Mouse (Mus musculus): ENCODE measurements around the gene Gdpd4. TPM values are rescaled to one million over a fixed set of nuclear protein-coding genes. Genes with fewer than 3 reads are reported as not detected.

Gdpd4 gene
- polyA plus RNA-seq (2015; fragmentation: Nextera tagmentation; extraction: Ambion mirVana), result not detected in 2 replicates

DNA sequence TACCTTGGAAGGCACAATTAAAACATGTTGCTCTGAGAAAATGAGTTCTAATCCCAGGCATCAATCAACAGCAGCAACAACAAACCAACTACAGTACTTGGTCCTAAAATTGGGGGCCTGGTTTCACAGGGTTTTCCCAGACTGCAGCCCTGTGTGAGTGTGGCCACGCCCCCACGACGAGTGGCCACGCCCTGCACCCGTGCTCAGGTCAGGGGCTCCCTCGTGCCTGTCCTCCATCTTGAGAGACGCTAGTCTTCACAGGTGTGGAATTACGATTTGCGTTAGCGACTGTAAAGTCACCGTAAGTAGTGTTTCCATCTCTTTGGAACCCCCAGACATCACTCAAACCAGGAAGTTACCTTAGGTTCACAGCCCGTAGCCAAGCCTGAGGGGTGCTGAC lies at the start of gene Gdpd4:
TSS of gene Gdpd4 (plus strand) at position 214 of the 400 bp plus-strand sequence.
- H3K27me3 ChIP-seq (ENCODE audit: control insufficient read depth, insufficient read depth, low read length), result no peaks in the 10 kb centered on the region
- H3K9me3 ChIP-seq (replicated peaks; ENCODE audit: control insufficient read depth, low read length), result no peaks in the 10 kb centered on the region
- no peak within 1 kb of the TSS for H3K4me3 ChIP-seq (replicated peaks; ENCODE audit: low read length)
- H3K4me1 ChIP-seq (ENCODE audit: control insufficient read depth, insufficient read depth, low read length), result no peaks in the 10 kb centered on the region
- 76% methylated on average over 12 of the region's 12 CpGs for WGBS
- H3K27ac ChIP-seq (ENCODE audit: low read length), result no peak within 1 kb of the TSS
- no peak within 1 kb of the TSS for H3K9ac ChIP-seq (ENCODE audit: low read length)
- no peak within 1 kb of the TSS for H3K4me2 ChIP-seq (ENCODE audit: low read depth, low read length)
- H3K36me3 ChIP-seq (ENCODE audit: control insufficient read depth, insufficient read depth, low read length), result no peaks in the 10 kb centered on the region
- ATAC-seq (ENCODE audit: insufficient read depth, low FRiP score), result no peak

DNA sequence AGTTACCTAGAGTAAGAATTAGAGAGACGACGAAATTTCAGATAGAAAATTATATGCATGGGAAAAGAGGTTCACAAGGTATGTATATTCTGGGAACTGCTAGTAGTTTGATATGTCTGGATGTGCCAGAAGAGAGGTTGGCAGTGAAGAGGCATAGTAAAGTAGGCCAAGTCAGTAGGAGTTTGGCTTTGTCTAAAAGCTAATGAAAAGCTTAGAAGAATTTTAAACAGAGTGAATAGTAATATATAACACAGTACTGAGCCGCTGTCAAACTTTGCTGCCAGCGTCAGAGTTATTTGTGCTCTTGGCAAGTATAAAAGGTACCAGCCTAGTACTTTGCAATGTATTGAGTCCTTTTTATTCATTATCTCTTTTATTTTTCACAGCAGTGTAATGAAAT lies 47.4 kb upstream of the Gdpd4 start:
- no peaks in the 10 kb centered on the region for H3K4me1 ChIP-seq (ENCODE audit: control insufficient read depth, insufficient read depth, low read length)
- H3K9me3 ChIP-seq (replicated peaks; ENCODE audit: control insufficient read depth, low read length), result no peaks in the 10 kb centered on the region
- WGBS, result 77% methylated on average over 4 of the region's 4 CpGs
- H3K36me3 ChIP-seq (ENCODE audit: control insufficient read depth, insufficient read depth, low read length), result no peaks in the 10 kb centered on the region
- no peak overlapping the region for H3K9ac ChIP-seq (ENCODE audit: low read length)
- H3K4me3 ChIP-seq (replicated peaks; ENCODE audit: low read length), result no peak overlapping the region
- no peak overlapping the region for H3K4me2 ChIP-seq (ENCODE audit: low read depth, low read length)
- no peaks in the 10 kb centered on the region for H3K27me3 ChIP-seq (ENCODE audit: control insufficient read depth, insufficient read depth, low read length)
- no peak for ATAC-seq (ENCODE audit: insufficient read depth, low FRiP score)
- H3K27ac ChIP-seq (ENCODE audit: low read length), result no peak overlapping the region

DNA sequence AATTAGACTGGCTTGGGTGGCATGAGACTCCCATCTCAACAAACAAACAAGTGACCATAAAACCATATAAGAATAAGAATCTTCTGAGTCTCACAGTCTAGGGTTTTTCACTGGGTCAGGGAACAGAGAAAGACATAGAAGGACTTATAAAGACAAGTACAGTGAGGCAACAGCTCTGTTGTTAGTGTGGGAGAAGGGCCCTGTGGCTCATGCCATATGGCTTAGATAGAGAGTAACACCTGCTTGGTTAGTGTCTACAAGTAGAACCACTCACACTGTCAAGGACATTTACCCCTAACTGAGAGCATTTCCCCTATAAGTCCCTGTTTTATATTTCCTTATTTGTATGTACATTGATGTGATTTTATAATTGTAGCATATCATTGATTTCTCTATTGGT lies 46.4 kb upstream of the Gdpd4 start:
- Histone ChIP-seq H3K4me1 (ENCODE audit: control insufficient read depth, insufficient read depth, low read length) (no peaks in the 10 kb centered on the region), H3K36me3 (ENCODE audit: control insufficient read depth, insufficient read depth, low read length) (no peaks in the 10 kb centered on the region), H3K27me3 (ENCODE audit: control insufficient read depth, insufficient read depth, low read length) (no peaks in the 10 kb centered on the region), H3K9me3 (replicated peaks; ENCODE audit: control insufficient read depth, low read length) (no peaks in the 10 kb centered on the region), H3K4me3 (replicated peaks; ENCODE audit: low read length) (no peak overlapping the region), H3K27ac (ENCODE audit: low read length) (no peak overlapping the region), H3K4me2 (ENCODE audit: low read depth, low read length) (no peak overlapping the region), H3K9ac (ENCODE audit: low read length) (no peak overlapping the region)
- no peak for ATAC-seq (ENCODE audit: insufficient read depth, low FRiP score)

- H3K4me2 ChIP-seq (ENCODE audit: low read depth, low read length), result no peak overlapping the region
- no peak overlapping the region for H3K27ac ChIP-seq (ENCODE audit: low read length)
- H3K36me3 ChIP-seq (ENCODE audit: control insufficient read depth, insufficient read depth, low read length), result no peaks in the 10 kb centered on the region
- 76% methylated on average over 7 of the region's 7 CpGs for WGBS
- H3K9me3 ChIP-seq (replicated peaks; ENCODE audit: control insufficient read depth, low read length), result no peaks in the 10 kb centered on the region
- no peak overlapping the region for H3K4me3 ChIP-seq (replicated peaks; ENCODE audit: low read length)
- no peaks in the 10 kb centered on the region for H3K27me3 ChIP-seq (ENCODE audit: control insufficient read depth, insufficient read depth, low read length)
- ATAC-seq (ENCODE audit: insufficient read depth, low FRiP score), result no peak
- H3K4me1 ChIP-seq (ENCODE audit: control insufficient read depth, insufficient read depth, low read length), result no peaks in the 10 kb centered on the region
- H3K9ac ChIP-seq (ENCODE audit: low read length), result no peak overlapping the region
Observed at GRCm38 (mm10) chr7:97877846-97878538, 41.8 kb upstream of the Gdpd4 start.

- no peak overlapping the region for H3K9ac ChIP-seq (ENCODE audit: low read length)
- no peak overlapping the region for H3K4me2 ChIP-seq (ENCODE audit: low read depth, low read length)
- no peaks in the 10 kb centered on the region for H3K27me3 ChIP-seq (ENCODE audit: control insufficient read depth, insufficient read depth, low read length)
- H3K9me3 ChIP-seq (replicated peaks; ENCODE audit: control insufficient read depth, low read length), result no peaks in the 10 kb centered on the region
- no peak overlapping the region for H3K4me3 ChIP-seq (replicated peaks; ENCODE audit: low read length)
- H3K36me3 ChIP-seq (ENCODE audit: control insufficient read depth, insufficient read depth, low read length), result no peaks in the 10 kb centered on the region
- WGBS, result 78% methylated on average over 3 of the region's 3 CpGs
- no peak overlapping the region for H3K27ac ChIP-seq (ENCODE audit: low read length)
- H3K4me1 ChIP-seq (ENCODE audit: control insufficient read depth, insufficient read depth, low read length), result no peaks in the 10 kb centered on the region
- ATAC-seq (ENCODE audit: insufficient read depth, low FRiP score), result no peak
Observed at GRCm38 (mm10) chr7:97911646-97912045, 8.1 kb upstream of the Gdpd4 start.

- ATAC-seq (ENCODE audit: insufficient read depth, low FRiP score), result no peak
- H3K4me3 ChIP-seq (replicated peaks; ENCODE audit: low read length), result no peak overlapping the region
- WGBS, result 62% methylated on average over 2 of the region's 2 CpGs
Observed at GRCm38 (mm10) chr7:97914833-97915516, 4.8 kb upstream of the Gdpd4 start.

DNA sequence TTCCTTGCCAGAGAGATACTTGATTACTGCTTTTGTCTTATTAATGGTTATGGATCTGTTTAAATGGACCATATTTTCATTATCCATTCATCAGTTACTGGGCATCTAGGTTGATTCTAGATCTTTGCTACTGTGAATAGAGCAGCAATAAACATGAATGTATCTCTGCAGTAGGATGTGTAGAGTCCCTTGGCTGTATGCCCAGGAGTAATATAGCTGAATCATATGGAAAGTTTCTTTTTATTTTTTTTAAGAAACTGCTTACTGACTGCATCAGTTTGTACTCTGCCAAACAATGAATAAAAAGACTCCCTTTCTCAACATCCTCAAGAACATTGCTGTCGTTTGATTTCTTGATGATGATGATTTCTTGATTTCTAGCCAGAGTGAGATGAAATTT lies 6.1 kb downstream of the Gdpd4 start:
- H3K4me3 ChIP-seq (replicated peaks; ENCODE audit: low read length), result no peak overlapping the region
- 30% methylated on average over 1 of the region's 1 CpGs for WGBS
- H3K4me2 ChIP-seq (ENCODE audit: low read depth, low read length), result no peak overlapping the region
- H3K27ac ChIP-seq (ENCODE audit: low read length), result no peak overlapping the region
- no peaks in the 10 kb centered on the region for H3K9me3 ChIP-seq (replicated peaks; ENCODE audit: control insufficient read depth, low read length)
- no peaks in the 10 kb centered on the region for H3K27me3 ChIP-seq (ENCODE audit: control insufficient read depth, insufficient read depth, low read length)
- H3K4me1 ChIP-seq (ENCODE audit: control insufficient read depth, insufficient read depth, low read length), result no peaks in the 10 kb centered on the region
- ATAC-seq (ENCODE audit: insufficient read depth, low FRiP score), result no peak
- no peaks in the 10 kb centered on the region for H3K36me3 ChIP-seq (ENCODE audit: control insufficient read depth, insufficient read depth, low read length)
- no peak overlapping the region for H3K9ac ChIP-seq (ENCODE audit: low read length)

More at GRCm38 (mm10) chr7:97914833-97915516, 4.8 kb upstream of the Gdpd4 start:
- Histone ChIP-seq H3K27me3 (ENCODE audit: control insufficient read depth, insufficient read depth, low read length) (no peaks in the 10 kb centered on the region), H3K9ac (ENCODE audit: low read length) (no peak overlapping the region), H3K27ac (ENCODE audit: low read length) (no peak overlapping the region), H3K36me3 (ENCODE audit: control insufficient read depth, insufficient read depth, low read length) (no peaks in the 10 kb centered on the region), H3K4me1 (ENCODE audit: control insufficient read depth, insufficient read depth, low read length) (no peaks in the 10 kb centered on the region), H3K9me3 (replicated peaks; ENCODE audit: control insufficient read depth, low read length) (no peaks in the 10 kb centered on the region), H3K4me2 (ENCODE audit: low read depth, low read length) (no peak overlapping the region)

- WGBS, result 86% methylated on average over 5 of the region's 5 CpGs
- Histone ChIP-seq H3K9me3 (replicated peaks; ENCODE audit: control insufficient read depth, low read length) (no peaks in the 10 kb centered on the region), H3K9ac (ENCODE audit: low read length) (no peak overlapping the region), H3K27ac (ENCODE audit: low read length) (no peak overlapping the region), H3K27me3 (ENCODE audit: control insufficient read depth, insufficient read depth, low read length) (no peaks in the 10 kb centered on the region), H3K36me3 (ENCODE audit: control insufficient read depth, insufficient read depth, low read length) (no peaks in the 10 kb centered on the region), H3K4me2 (ENCODE audit: low read depth, low read length) (no peak overlapping the region), H3K4me1 (ENCODE audit: control insufficient read depth, insufficient read depth, low read length) (no peaks in the 10 kb centered on the region), H3K4me3 (replicated peaks; ENCODE audit: low read length) (no peak overlapping the region)
- no peak for ATAC-seq (ENCODE audit: insufficient read depth, low FRiP score)
Observed at GRCm38 (mm10) chr7:97926978-97927377, 7.2 kb downstream of the Gdpd4 start.

DNA sequence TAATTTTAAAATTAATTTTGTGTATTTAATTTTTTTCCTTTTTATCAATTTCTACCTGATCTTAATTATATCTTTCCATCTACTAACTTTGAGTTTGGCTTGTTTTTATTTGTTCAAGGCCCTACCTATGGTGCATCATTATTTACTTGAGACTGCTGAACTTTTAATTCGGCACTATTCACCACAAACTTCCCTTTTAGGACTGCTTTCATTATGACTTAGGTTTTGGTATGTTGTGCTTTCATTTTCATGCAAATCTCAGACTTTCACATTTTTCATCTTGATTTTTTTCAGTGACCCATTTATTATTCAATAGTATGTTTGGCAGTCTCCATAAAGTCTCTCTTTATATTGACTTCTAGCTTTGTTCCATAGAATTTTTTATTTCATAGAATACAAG lies 24.7 kb downstream of the Gdpd4 start:
- Histone ChIP-seq H3K9ac (ENCODE audit: low read length) (no peak overlapping the region), H3K4me1 (ENCODE audit: control insufficient read depth, insufficient read depth, low read length) (no peaks in the 10 kb centered on the region), H3K4me3 (replicated peaks; ENCODE audit: low read length) (no peak overlapping the region), H3K36me3 (ENCODE audit: control insufficient read depth, insufficient read depth, low read length) (no peaks in the 10 kb centered on the region), H3K4me2 (ENCODE audit: low read depth, low read length) (no peak overlapping the region), H3K27me3 (ENCODE audit: control insufficient read depth, insufficient read depth, low read length) (no peaks in the 10 kb centered on the region), H3K9me3 (replicated peaks; ENCODE audit: control insufficient read depth, low read length) (no peaks in the 10 kb centered on the region), H3K27ac (ENCODE audit: low read length) (no peak overlapping the region)
- 84% methylated on average over 1 of the region's 1 CpGs for WGBS
- ATAC-seq (ENCODE audit: insufficient read depth, low FRiP score), result no peak
